Mouse (Mus musculus): Measurements from ENCODE around the gene Pinlyp.

GRCm38 (mm10) chr7:24537081-24537480 is 8.8 kb downstream of the Pinlyp start:
- TF ChIP-seq CTCF (IDR thresholded peaks at IDR 0.05; ENCODE audit: low read depth, low read length) (no peak), POLR2A (IDR thresholded peaks at IDR 0.05; ENCODE audit: borderline replicate concordance, low read depth, low read length) (no peak)
